Mouse (Mus musculus) limb, embryonic 13.5 days (tissue): ENCODE measurements around the gene Tacc2. TPM values are rescaled to one million over a fixed set of nuclear protein-coding genes. Genes with fewer than 3 reads are reported as not detected.

Experiments used
- ATAC-seq: fragments of 200-750 bp; cut with Nextera tagmentation; 2 replicates; pipeline ENCODE4 v1.8.0; 2017; ENCODE audit warnings: low read depth, moderate number of reproducible peaks, moderate TSS enrichment; ENCODE audit not compliant: low FRiP score
- H3K27ac ChIP-seq: fragments of 300-500 bp; sonication (generic); 2 replicates; pipeline ENCODE4 v1.5.1; 2015; ENCODE audit warnings: inconsistent platforms, mild to moderate bottlenecking, moderate library complexity
- H3K27me3 ChIP-seq: fragments of 300-500 bp; sonication (generic); 2 replicates; pipeline ENCODE4 v1.6.1; 2015; ENCODE audit warnings: mild to moderate bottlenecking, inconsistent platforms
- H3K36me3 ChIP-seq: fragments of 300-500 bp; sonication (generic); 2 replicates; pipeline ENCODE4 v1.6.1; 2015; ENCODE audit warnings: inconsistent platforms, mild to moderate bottlenecking, moderate library complexity
- H3K4me1 ChIP-seq: fragments of 300-500 bp; sonication (generic); 2 replicates; pipeline ENCODE4 v1.6.1; 2015; ENCODE audit warnings: inconsistent platforms
- H3K4me2 ChIP-seq: fragments of 300-500 bp; sonication (generic); replicated peaks from 2 replicates; pipeline ENCODE4 v1.6.1; 2015; ENCODE audit warnings: inconsistent platforms, mild to moderate bottlenecking, moderate library complexity
- H3K4me3 ChIP-seq: fragments of 300-500 bp; sonication (generic); 2 replicates; pipeline ENCODE4 v1.5.1; 2015; ENCODE audit warnings: moderate library complexity, mild to moderate bottlenecking, inconsistent platforms
- H3K9ac ChIP-seq: fragments of 300-500 bp; sonication (generic); 2 replicates; pipeline ENCODE4 v1.6.1; 2015; ENCODE audit warnings: mild to moderate bottlenecking, inconsistent platforms
- H3K9me3 ChIP-seq: fragments of 300-500 bp; sonication (generic); 2 replicates; pipeline ENCODE4 v1.6.1; 2016; ENCODE audit warnings: inconsistent platforms
- WGBS: fragments of 180-500 bp; shearing (Covaris S2); methylation state at CpG from one replicate; pipeline ENCODE4 v1.1.7; 2015; 5-methylcytosine and 5-hydroxymethylcytosine counted together
- polyA plus RNA-seq: library from polyadenylated mRNA; unstranded; fragments of >200 nt; fragmentation: Nextera tagmentation; extraction: Ambion mirVana; gene quantifications from 2 replicates; pipeline ENCODE4 v1.2.1, GENCODE M21; 2015

The Tacc2 gene
- polyA plus RNA-seq, 1 experiment from 2014 or later = 39.3 TPM

GRCm38 (mm10) chr7:130676885-130677540 is 99.8 kb downstream of the Tacc2 start:
- peak; percentile 18; the same call in 1 of the 2 replicates for ATAC-seq
- Histone ChIP-seq H3K27me3 (no peaks in the 10 kb centered on the region), H3K36me3 (peaks cover 19% of the 10 kb centered on the region), H3K4me2 (no peak overlapping the region), H3K9ac (no peak overlapping the region), H3K27ac (peak overlapping the region; percentile 28; the same call in 1 of the 2 replicates), H3K4me1 (peaks cover 27% of the 10 kb centered on the region), H3K4me3 (no peak overlapping the region), H3K9me3 (peaks cover 5% of the 10 kb centered on the region)
- 32% methylated on average over 11 of the region's 11 CpGs for WGBS

GRCm38 (mm10) chr7:130677541-130678274 is 100.5 kb downstream of the Tacc2 start:
- Histone ChIP-seq H3K4me3 (no peak overlapping the region), H3K9ac (no peak overlapping the region), H3K9me3 (peaks cover 5% of the 10 kb centered on the region), H3K27me3 (no peaks in the 10 kb centered on the region), H3K4me1 (peaks cover 32% of the 10 kb centered on the region), H3K27ac (peak overlapping the region; percentile 28; the same call in 1 of the 2 replicates), H3K36me3 (peaks cover 19% of the 10 kb centered on the region), H3K4me2 (no peak overlapping the region)
- no peak for ATAC-seq
- WGBS = 66% methylated on average over 12 of the region's 12 CpGs

- Histone ChIP-seq H3K27ac (no peak overlapping the region), H3K4me1 (peaks cover 37% of the 10 kb centered on the region), H3K4me2 (no peak overlapping the region), H3K4me3 (no peak overlapping the region), H3K9me3 (peaks cover 5% of the 10 kb centered on the region), H3K27me3 (no peaks in the 10 kb centered on the region), H3K36me3 (peaks cover 19% of the 10 kb centered on the region), H3K9ac (no peak overlapping the region)
- 84% methylated on average over 6 of the region's 6 CpGs for WGBS
- ATAC-seq = no peak
Measured at GRCm38 (mm10) chr7:130678414-130678813, 101.2 kb downstream of the Tacc2 start.

GRCm38 (mm10) chr7:130681798-130682197 is 104.6 kb downstream of the Tacc2 start:
- Histone ChIP-seq H3K9me3 (no peaks in the 10 kb centered on the region), H3K4me3 (no peak overlapping the region), H3K36me3 (no peaks in the 10 kb centered on the region), H3K27me3 (no peaks in the 10 kb centered on the region), H3K9ac (0 out of 2 replicates have a peak overlapping the region, but pooled peaks have one; percentile 19), H3K27ac (peak overlapping the region; percentile 49; the same call in 1 of the 2 replicates), H3K4me2 (no peak overlapping the region), H3K4me1 (peaks cover 31% of the 10 kb centered on the region)
- WGBS = 66% methylated on average over 4 of the region's 4 CpGs
- ATAC-seq = no peak

- ATAC-seq = no peak
- H3K27me3 ChIP-seq = no peaks in the 10 kb centered on the region
- WGBS = 85% methylated on average over 4 of the region's 4 CpGs
Measured at GRCm38 (mm10) chr7:130688601-130689000, 111.4 kb downstream of the Tacc2 start.

GRCm38 (mm10) chr7:130690869-130691268 is 113.6 kb downstream of the Tacc2 start:
- Histone ChIP-seq H3K4me2 (peak overlapping the region; percentile 83; the same call in 1 of the 2 replicates), H3K27me3 (no peaks in the 10 kb centered on the region), H3K9ac (no peak overlapping the region), H3K9me3 (no peaks in the 10 kb centered on the region), H3K4me3 (no peak overlapping the region), H3K36me3 (no peaks in the 10 kb centered on the region), H3K27ac (0 out of 2 replicates have a peak overlapping the region, but pooled peaks have one; percentile 97), H3K4me1 (peaks cover 57% of the 10 kb centered on the region)
- no peak for ATAC-seq
- 63% methylated on average over 6 of the region's 6 CpGs for WGBS

More at GRCm38 (mm10) chr7:130688601-130689000, 111.4 kb downstream of the Tacc2 start:
- Histone ChIP-seq H3K27ac (no peak overlapping the region), H3K4me3 (no peak overlapping the region), H3K4me2 (no peak overlapping the region), H3K9ac (no peak overlapping the region), H3K9me3 (no peaks in the 10 kb centered on the region), H3K4me1 (peaks cover 34% of the 10 kb centered on the region), H3K36me3 (no peaks in the 10 kb centered on the region)

GRCm38 (mm10) chr7:130691931-130692330 is 114.7 kb downstream of the Tacc2 start:
- Histone ChIP-seq H3K4me3 (peak overlapping the region; percentile 72), H3K27me3 (no peaks in the 10 kb centered on the region), H3K4me2 (peak overlapping the region; percentile 83), H3K9me3 (no peaks in the 10 kb centered on the region), H3K4me1 (peaks cover 58% of the 10 kb centered on the region), H3K27ac (peak overlapping the region; percentile 97), H3K36me3 (no peaks in the 10 kb centered on the region), H3K9ac (peak overlapping the region; percentile 92)
- no peak for ATAC-seq
- 32% methylated on average over 2 of the region's 2 CpGs for WGBS

- Histone ChIP-seq H3K4me2 (peak overlapping the region; percentile 83), H3K4me3 (peak overlapping the region; percentile 72), H3K27ac (peak overlapping the region; percentile 97), H3K27me3 (no peaks in the 10 kb centered on the region), H3K9ac (peak overlapping the region; percentile 92), H3K4me1 (peaks cover 56% of the 10 kb centered on the region), H3K9me3 (no peaks in the 10 kb centered on the region), H3K36me3 (no peaks in the 10 kb centered on the region)
- WGBS = under 1% methylated on average over 39 of the region's 39 CpGs
- ATAC-seq = peak; percentile 92
Measured at GRCm38 (mm10) chr7:130692392-130692942, 115.2 kb downstream of the Tacc2 start.

GRCm38 (mm10) chr7:130692943-130693799 is 115.9 kb downstream of the Tacc2 start:
- 2% methylated on average over 19 of the region's 19 CpGs for WGBS
- H3K4me1 ChIP-seq = peaks cover 56% of the 10 kb centered on the region
- peak overlapping the region; percentile 92 for H3K9ac ChIP-seq
- H3K4me3 ChIP-seq = peak overlapping the region; percentile 72
- H3K27ac ChIP-seq = peak overlapping the region; percentile 97
- no peaks in the 10 kb centered on the region for H3K27me3 ChIP-seq
- H3K4me2 ChIP-seq = peak overlapping the region; percentile 83
- no peaks in the 10 kb centered on the region for H3K9me3 ChIP-seq
- ATAC-seq = peak; percentile 27; the same call in 1 of the 2 replicates
- H3K36me3 ChIP-seq = no peaks in the 10 kb centered on the region

GRCm38 (mm10) chr7:130693800-130694193 is 116.6 kb downstream of the Tacc2 start:
- H3K9ac ChIP-seq = peak overlapping the region; percentile 92
- H3K36me3 ChIP-seq = no peaks in the 10 kb centered on the region
- peak overlapping the region; percentile 72 for H3K4me3 ChIP-seq
- WGBS = 22% methylated on average over 11 of the region's 11 CpGs
- no peaks in the 10 kb centered on the region for H3K27me3 ChIP-seq
- no peak for ATAC-seq
- H3K4me1 ChIP-seq = peaks cover 56% of the 10 kb centered on the region
- H3K27ac ChIP-seq = peak overlapping the region; percentile 97; the same call in 1 of the 2 replicates
- no peaks in the 10 kb centered on the region for H3K9me3 ChIP-seq
- H3K4me2 ChIP-seq = peak overlapping the region; percentile 83

GRCm38 (mm10) chr7:130695669-130696338 is 118.6 kb downstream of the Tacc2 start:
- WGBS = 81% methylated on average over 13 of the region's 13 CpGs
- H3K27ac ChIP-seq = no peak overlapping the region
- no peak for ATAC-seq
- peaks cover 14% of the 10 kb centered on the region for H3K36me3 ChIP-seq
- H3K4me1 ChIP-seq = peaks cover 54% of the 10 kb centered on the region
- H3K9ac ChIP-seq = no peak overlapping the region
- no peak overlapping the region for H3K4me3 ChIP-seq
- H3K4me2 ChIP-seq = no peak overlapping the region
- no peaks in the 10 kb centered on the region for H3K27me3 ChIP-seq
- H3K9me3 ChIP-seq = no peaks in the 10 kb centered on the region
